Mouse (Mus musculus): Measurements from ENCODE around the gene Commd9.

GRCm38 (mm10) chr2:101935006-101935405 lies 49.0 kb downstream of the Commd9 start:
- TF ChIP-seq CTCF (IDR thresholded peaks at IDR 0.05; ENCODE audit: borderline replicate concordance, insufficient read depth, low read depth, low read length), result no peak
- TF ChIP-seq POLR2A (IDR thresholded peaks at IDR 0.05; ENCODE audit: borderline replicate concordance, insufficient read depth, low read length), result no peak
